Mouse (Mus musculus) embryonic facial prominence, embryonic 13.5 days (tissue): ENCODE measurements around the gene Cacna1i. TPM values are rescaled to one million over a fixed set of nuclear protein-coding genes. Genes with fewer than 3 reads are reported as not detected.

Experiments
- ATAC-seq: fragments of 200-750 bp; cut with Nextera tagmentation; 2 replicates; pipeline ENCODE4 v1.8.0; 2017; ENCODE audit warnings: low read depth; ENCODE audit not compliant: insufficient number of reproducible peaks, insufficient read depth, low FRiP score, low TSS enrichment
- H3K27ac ChIP-seq: fragments of 300-500 bp; sonication (generic); 2 replicates; pipeline ENCODE4 v1.5.1; 2015; ENCODE audit warnings: moderate library complexity, mild to moderate bottlenecking, inconsistent platforms
- H3K27me3 ChIP-seq: fragments of 300-500 bp; sonication (generic); 2 replicates; pipeline ENCODE4 v1.6.1; 2015; ENCODE audit warnings: mild to moderate bottlenecking, inconsistent platforms
- H3K36me3 ChIP-seq: fragments of 300-500 bp; sonication (generic); 2 replicates; pipeline ENCODE4 v1.6.1; 2015; ENCODE audit warnings: mild to moderate bottlenecking, inconsistent platforms
- H3K4me1 ChIP-seq: fragments of 300-500 bp; sonication (generic); 2 replicates; pipeline ENCODE4 v1.6.1; 2015; ENCODE audit warnings: inconsistent platforms
- H3K4me2 ChIP-seq: fragments of 300-500 bp; sonication (generic); 2 replicates; pipeline ENCODE4 v1.6.1; 2015; ENCODE audit warnings: moderate library complexity, mild to moderate bottlenecking, inconsistent platforms
- H3K4me3 ChIP-seq: fragments of 300-500 bp; sonication (generic); 2 replicates; pipeline ENCODE4 v1.5.1; 2015; ENCODE audit warnings: mild to moderate bottlenecking, inconsistent platforms
- H3K9ac ChIP-seq: fragments of 300-500 bp; sonication (generic); 2 replicates; pipeline ENCODE4 v1.6.1; 2015; ENCODE audit warnings: mild to moderate bottlenecking, inconsistent platforms
- H3K9me3 ChIP-seq: fragments of 300-500 bp; sonication (generic); 2 replicates; pipeline ENCODE4 v1.6.1; 2016; ENCODE audit warnings: inconsistent platforms
- WGBS: fragments of 180-500 bp; shearing (Covaris S2); methylation state at CpG from one replicate; pipeline ENCODE4 v1.1.7; 2015; ENCODE audit warnings: mixed read lengths; 5-methylcytosine and 5-hydroxymethylcytosine counted together
- polyA plus RNA-seq: library from polyadenylated mRNA; unstranded; fragments of >200 nt; fragmentation: Nextera tagmentation; extraction: Ambion mirVana; gene quantifications from 2 replicates; pipeline ENCODE4 v1.2.1, GENCODE M21; 2015

Cacna1i gene
- polyA plus RNA-seq, 1 experiment from 2014 or later: not detected

DNA sequence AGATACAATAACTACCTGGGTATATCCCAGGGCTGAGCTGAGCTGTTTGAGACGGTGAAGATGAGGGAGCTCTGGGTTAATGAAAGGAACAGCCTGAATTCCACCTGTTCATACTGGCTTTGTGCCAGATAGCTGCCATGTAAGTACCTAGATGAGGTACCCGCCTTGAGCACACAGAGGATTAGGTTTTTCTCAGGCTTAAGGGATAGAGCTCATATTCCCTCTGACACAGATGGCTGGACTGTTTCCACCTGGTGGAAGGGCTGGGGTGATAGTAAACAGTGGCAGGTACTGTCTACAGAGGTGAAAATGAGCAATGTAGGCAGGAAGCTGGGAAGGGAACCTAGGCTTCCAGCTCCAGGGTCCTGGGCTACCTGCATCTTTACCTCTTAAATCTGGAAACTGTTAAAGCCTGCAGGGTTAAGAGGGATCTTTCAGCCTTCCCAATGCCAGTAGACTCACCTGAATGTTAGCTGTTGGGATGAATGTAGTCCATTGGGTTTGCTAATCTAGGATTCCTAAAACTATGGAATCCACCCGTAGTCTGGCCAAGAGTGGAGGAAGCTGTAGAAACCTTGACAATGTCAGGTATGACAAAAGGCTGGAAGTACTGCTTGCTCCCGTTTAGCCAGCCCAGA lies 29.3 kb upstream of the Cacna1i start:
- Histone ChIP-seq H3K36me3 (peaks cover 47% of the 10 kb centered on the region), H3K4me3 (peak overlapping the region; percentile 100), H3K9ac (peak overlapping the region; percentile 32; the same call in 1 of the 2 replicates), H3K4me1 (peaks cover 51% of the 10 kb centered on the region), H3K9me3 (no peaks in the 10 kb centered on the region), H3K27ac (peak overlapping the region; percentile 98), H3K4me2 (peak overlapping the region; percentile 95), H3K27me3 (no peaks in the 10 kb centered on the region)
- no peak for ATAC-seq
- WGBS: 28% methylated on average over 4 of the region's 4 CpGs

DNA sequence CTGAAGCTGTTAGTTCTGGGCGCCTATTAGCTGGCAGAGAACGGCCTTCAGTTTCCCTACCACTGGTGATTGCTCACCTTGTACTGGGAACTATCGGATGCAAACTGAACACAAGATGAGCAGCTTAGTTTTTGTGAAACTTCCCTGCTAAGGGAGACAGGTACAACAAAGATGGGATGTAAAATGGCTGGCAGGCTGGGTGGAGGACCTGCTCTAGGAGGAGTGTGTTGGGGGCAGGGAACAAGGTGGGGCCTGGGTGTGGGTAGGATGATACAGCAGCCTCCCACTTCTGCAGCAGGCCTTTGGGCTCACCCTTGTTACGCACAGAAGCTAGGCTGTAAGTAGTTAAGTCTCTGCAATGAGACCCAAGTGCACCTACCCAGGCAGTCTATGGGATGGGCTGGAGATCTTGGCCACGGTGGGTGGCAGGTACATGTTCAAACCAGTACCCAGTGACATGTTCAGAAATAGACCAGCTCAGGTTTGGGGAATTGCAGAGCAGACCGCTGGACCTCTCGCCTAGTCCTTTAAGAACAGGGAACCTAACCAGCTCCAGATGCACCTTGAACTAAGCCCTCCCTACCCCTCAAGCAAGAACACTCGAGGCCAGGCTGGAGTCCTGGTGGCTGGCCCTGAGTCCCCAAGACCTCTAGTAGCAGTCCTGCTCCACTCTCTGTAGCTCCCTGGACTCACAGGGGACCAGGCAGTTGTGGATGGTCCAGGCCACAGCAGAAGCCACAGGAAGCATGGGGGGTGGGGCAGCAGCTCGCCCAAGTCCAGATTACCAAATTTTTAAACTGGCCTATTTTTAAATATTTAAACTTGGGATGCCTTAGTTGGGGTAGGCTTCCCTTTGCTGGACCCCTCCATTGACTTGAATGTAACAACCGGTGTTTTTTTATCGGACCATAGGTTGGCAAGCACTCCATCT lies 28.5 kb upstream of the Cacna1i start:
- 43% methylated on average over 11 of the region's 11 CpGs for WGBS
- ATAC-seq: no peak
- no peaks in the 10 kb centered on the region for H3K9me3 ChIP-seq
- no peak overlapping the region for H3K4me3 ChIP-seq
- peaks cover 51% of the 10 kb centered on the region for H3K4me1 ChIP-seq
- H3K27me3 ChIP-seq: no peaks in the 10 kb centered on the region
- H3K9ac ChIP-seq: peak overlapping the region; percentile 32; the same call in 1 of the 2 replicates
- peak overlapping the region; percentile 95; the same call in 1 of the 2 replicates for H3K4me2 ChIP-seq
- H3K36me3 ChIP-seq: peaks cover 47% of the 10 kb centered on the region
- H3K27ac ChIP-seq: peak overlapping the region; percentile 98

DNA sequence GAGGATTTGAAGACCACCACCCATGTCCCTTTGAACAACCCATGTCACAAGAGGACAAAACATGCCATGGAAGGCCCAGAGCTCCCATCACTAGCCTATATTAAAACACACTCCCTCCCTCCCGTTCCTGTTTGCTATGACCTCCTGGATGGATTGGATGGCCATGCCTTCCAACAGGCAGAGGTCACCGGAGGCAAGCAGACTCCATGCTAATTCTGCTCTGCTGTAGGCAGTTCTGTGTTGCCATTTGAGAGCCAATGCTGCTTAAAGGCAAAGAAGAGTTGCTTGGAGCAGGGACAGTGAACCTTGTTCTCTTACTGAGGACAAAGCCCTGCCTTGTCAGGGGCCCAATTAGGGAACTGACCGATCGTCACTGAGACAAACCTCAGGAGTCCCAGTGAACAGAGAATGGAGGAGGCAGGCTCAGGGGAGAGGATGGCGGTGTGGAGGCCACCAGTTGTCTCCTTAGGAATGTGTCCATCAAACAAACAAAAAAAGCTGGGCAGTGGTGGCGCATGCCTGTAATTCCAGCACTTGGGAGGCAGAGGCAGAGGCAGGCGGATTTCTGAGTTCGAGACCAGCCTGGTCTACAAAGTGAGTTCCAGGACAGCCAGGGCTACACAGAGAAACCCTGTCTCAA lies 27.5 kb upstream of the Cacna1i start:
- no peaks in the 10 kb centered on the region for H3K9me3 ChIP-seq
- H3K9ac ChIP-seq: no peak overlapping the region
- ATAC-seq: no peak
- H3K4me2 ChIP-seq: no peak overlapping the region
- peaks cover 42% of the 10 kb centered on the region for H3K4me1 ChIP-seq
- H3K27ac ChIP-seq: 0 out of 2 replicates have a peak overlapping the region, but pooled peaks have one; percentile 7
- no peak overlapping the region for H3K4me3 ChIP-seq
- H3K27me3 ChIP-seq: no peaks in the 10 kb centered on the region
- H3K36me3 ChIP-seq: peaks cover 47% of the 10 kb centered on the region
- WGBS: 69% methylated on average over 8 of the region's 8 CpGs

DNA sequence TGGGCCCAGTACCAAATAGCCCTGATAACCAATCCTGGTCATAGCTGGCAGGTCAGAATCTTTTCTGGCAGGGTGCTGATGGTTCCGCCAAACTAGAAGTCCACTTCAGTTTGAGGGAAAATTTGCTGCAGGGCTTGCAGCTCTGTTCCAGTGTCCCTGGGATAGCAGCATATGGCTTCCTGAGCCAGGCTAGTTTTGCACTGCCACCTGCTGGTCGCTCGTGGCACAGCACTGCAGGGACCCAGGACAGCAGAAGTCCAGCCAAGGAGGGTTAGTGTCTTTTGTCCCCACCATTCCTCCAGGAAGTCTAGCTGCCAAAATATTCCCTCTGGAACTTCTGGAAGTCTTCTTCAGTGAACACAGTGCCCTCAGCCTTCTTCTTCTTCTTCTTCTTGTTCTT lies 26.4 kb upstream of the Cacna1i start:
- 9% methylated on average over 3 of the region's 3 CpGs for WGBS
- H3K36me3 ChIP-seq: peaks cover 47% of the 10 kb centered on the region
- no peak overlapping the region for H3K4me3 ChIP-seq
- H3K4me1 ChIP-seq: peaks cover 42% of the 10 kb centered on the region
- no peak overlapping the region for H3K27ac ChIP-seq
- no peaks in the 10 kb centered on the region for H3K27me3 ChIP-seq
- H3K4me2 ChIP-seq: no peak overlapping the region
- no peaks in the 10 kb centered on the region for H3K9me3 ChIP-seq
- no peak overlapping the region for H3K9ac ChIP-seq
- no peak for ATAC-seq

DNA sequence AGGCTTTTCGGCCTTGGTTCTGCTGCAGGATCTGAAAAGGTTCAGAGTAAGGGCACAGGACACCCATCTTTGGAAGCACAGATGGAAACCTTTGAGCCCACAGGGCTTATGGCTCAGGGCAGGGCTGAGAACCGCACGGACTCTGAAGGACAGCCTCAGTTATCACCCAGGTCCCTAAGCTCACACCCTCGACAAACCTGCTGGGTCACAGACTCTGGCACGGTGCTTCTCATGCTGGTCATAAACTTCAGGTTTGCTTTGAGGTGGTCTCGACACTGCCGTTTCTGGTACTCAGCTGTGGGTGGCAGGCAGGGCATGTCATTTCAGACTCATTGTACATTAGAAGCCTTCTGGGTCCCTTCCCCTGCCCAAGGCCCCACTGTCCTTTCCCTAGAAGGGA lies 25.9 kb upstream of the Cacna1i start:
- H3K4me1 ChIP-seq: peaks cover 42% of the 10 kb centered on the region
- H3K27me3 ChIP-seq: no peaks in the 10 kb centered on the region
- peaks cover 46% of the 10 kb centered on the region for H3K36me3 ChIP-seq
- H3K9me3 ChIP-seq: no peaks in the 10 kb centered on the region
- 84% methylated on average over 7 of the region's 7 CpGs for WGBS
- H3K27ac ChIP-seq: no peak overlapping the region
- H3K9ac ChIP-seq: no peak overlapping the region
- no peak overlapping the region for H3K4me3 ChIP-seq
- ATAC-seq: no peak
- H3K4me2 ChIP-seq: no peak overlapping the region

DNA sequence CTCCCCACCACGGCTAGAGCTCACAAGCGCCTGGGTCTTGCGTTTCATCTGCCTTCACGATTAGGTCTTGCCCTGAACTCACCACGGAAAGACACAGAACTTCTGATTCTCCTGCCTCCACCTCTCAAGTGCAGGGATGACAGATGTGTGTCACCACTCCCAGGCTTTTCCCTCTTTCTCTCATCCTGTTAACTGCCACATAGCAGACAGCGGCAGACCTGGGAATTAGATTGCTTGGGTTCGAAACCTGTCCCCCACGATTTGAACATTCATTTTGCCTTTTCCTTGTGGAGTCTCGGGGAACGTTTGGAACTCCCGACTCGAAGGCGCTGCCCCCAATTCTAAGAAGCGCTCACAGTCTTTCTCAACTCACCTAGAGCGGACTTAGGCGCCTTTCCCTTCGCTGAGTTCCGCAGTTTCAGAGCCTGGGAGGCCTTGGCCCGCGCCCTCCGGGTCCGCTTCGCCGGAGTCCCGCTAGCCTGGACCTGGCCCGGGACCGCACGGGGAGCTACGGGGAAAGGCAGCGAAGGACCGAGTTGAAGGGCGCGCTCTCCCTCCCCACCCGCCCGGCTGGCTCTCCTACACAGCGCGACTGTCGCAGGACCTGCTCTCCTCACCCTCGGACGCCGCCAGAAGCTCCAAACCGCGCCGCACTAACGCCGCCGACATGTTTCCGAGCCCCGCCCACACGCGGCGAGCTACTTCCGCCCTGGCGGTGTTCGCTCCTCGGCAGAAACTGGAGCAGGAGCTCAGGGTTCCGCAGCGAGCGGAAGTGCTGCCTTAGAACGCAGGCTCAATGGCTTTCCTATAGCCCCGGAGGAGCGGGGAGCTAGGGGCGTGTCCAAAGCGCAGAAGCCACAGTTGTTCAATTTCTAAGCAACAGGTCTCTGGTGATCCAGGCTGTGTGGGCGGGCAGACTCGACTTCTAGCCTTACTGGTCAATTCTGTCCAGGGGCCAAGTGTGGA lies 23.1 kb upstream of the Cacna1i start, which contains the start of gene Rps19bp1:
Rps19bp1 (minus strand) TSS at position 706 of the 966 bp plus-strand sequence.
- peak; percentile 84 for ATAC-seq
- Histone ChIP-seq H3K27ac (peak within 1 kb of the TSS; percentile 49), H3K4me2 (peak within 1 kb of the TSS; percentile 82), H3K4me3 (peak within 1 kb of the TSS; percentile 86), H3K9me3 (no peaks in the 10 kb centered on the region), H3K9ac (peak within 1 kb of the TSS; percentile 87), H3K4me1 (peaks cover 23% of the 10 kb centered on the region), H3K27me3 (no peaks in the 10 kb centered on the region), H3K36me3 (peaks cover 23% of the 10 kb centered on the region)
- WGBS: 2% methylated on average over 66 of the region's 66 CpGs

DNA sequence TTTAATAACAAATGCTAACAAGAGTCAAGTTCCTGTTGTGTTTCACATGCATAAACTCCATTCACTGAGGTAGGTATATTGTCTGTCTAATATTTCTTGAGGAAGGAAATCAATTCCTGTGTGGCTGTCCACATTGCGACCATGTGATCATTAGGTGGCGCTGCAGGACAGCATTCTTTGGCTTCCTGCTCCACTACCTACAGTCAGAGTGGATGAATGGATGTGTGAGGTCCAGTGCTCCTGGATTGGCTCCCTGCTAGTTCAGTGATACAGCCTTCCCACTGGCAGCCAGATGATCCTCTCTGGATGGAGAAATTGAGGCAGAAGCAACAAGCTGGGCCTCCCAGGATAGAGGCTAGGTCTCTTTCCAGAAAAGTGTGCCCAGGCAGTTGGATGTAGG lies 20.8 kb upstream of the Cacna1i start:
- H3K9ac ChIP-seq: no peak overlapping the region
- ATAC-seq: no peak
- no peak overlapping the region for H3K4me2 ChIP-seq
- 0 out of 2 replicates have a peak, but pooled peaks cover 3% of the 10 kb centered on the region for H3K36me3 ChIP-seq
- no peak overlapping the region for H3K27ac ChIP-seq
- no peaks in the 10 kb centered on the region for H3K27me3 ChIP-seq
- WGBS: 0% methylated on average over 2 of the region's 2 CpGs
- H3K4me1 ChIP-seq: peaks cover 23% of the 10 kb centered on the region
- H3K4me3 ChIP-seq: no peak overlapping the region
- H3K9me3 ChIP-seq: 0 out of 2 replicates have a peak, but pooled peaks cover 7% of the 10 kb centered on the region

DNA sequence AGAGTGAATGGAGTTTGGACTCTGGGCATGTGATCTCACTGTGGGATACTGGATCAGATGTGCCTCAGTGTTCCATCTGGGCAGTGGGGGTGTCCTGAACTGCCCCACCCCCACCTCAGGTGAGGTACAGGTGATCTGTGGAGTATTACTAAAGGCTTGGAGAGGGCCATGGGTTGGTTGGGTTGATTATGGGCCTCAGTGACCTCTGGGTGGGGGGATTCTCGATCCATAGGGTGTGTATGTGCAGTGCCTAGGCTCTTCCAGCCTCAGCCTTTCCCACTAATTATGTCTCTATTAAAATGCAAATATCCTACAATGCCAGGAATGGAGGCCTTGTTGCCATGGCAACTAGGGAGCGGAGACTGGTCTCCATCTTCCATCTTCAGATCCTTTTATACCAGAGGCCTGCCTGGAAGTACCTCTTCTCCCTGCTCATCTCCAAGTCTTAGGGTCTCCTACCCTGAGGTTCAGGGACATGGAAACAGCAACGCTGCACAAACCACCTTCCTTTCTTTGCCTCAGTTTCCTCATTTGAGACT lies 15.1 kb upstream of the Cacna1i start:
- 75% methylated on average over 3 of the region's 3 CpGs for WGBS
- no peak overlapping the region for H3K27ac ChIP-seq
- no peak for ATAC-seq

DNA sequence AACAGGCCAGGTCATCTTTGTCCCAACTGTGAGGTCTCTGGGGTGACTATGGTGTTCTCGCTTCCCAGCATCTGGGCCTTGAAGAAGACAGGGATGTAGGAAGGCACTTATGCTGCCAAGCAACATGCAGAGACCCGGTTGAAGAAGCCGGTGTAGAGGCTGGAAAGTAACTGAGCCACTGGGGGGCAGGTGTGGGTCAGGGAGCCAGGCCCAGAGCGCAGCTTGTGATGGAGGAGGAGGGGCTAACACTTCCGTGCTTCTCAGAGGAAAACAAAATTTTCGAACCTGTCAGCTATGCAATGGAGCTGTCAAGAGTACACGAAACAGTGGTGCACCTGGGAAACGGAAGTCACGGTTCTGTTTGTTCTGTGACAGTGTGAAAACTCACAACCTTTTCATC lies 9.9 kb upstream of the Cacna1i start:
- H3K9ac ChIP-seq: no peak overlapping the region
- H3K4me3 ChIP-seq: no peak overlapping the region
- no peaks in the 10 kb centered on the region for H3K4me1 ChIP-seq
- H3K27ac ChIP-seq: no peak overlapping the region
- H3K4me2 ChIP-seq: no peak overlapping the region
- no peaks in the 10 kb centered on the region for H3K9me3 ChIP-seq
- no peaks in the 10 kb centered on the region for H3K36me3 ChIP-seq
- 49% methylated on average over 9 of the region's 9 CpGs for whole genome bisulfite sequencing
- no peak for ATAC-seq
- peaks cover 29% of the 10 kb centered on the region for H3K27me3 ChIP-seq

More for the DNA sequence above, 15.1 kb upstream of the Cacna1i start:
- Histone ChIP-seq H3K36me3 (no peaks in the 10 kb centered on the region), H3K9ac (no peak overlapping the region), H3K4me1 (peaks cover 5% of the 10 kb centered on the region; the same call in 1 of the 2 replicates), H3K27me3 (peaks cover 4% of the 10 kb centered on the region), H3K4me3 (no peak overlapping the region), H3K4me2 (no peak overlapping the region), H3K9me3 (0 out of 2 replicates have a peak, but pooled peaks cover 7% of the 10 kb centered on the region)

DNA sequence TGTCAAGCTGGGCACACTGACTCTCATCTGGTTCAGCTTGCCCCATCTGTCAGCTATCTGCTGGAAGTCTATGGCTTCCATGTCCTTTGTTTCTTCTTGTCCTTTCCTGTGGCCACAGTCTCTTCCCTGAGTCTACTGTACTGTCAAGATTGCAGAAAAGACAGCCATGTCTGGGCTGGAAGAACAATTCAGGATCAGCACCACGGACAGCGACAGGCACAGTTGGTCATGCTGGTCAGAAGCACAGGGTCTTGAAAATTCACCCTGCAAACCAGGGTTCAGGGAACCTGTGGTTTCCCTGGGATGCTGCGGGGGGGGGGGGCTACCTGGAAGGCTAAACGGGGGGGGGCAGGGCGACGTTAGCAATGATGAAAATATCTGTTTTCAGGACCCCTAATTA lies 9.4 kb upstream of the Cacna1i start:
- Histone ChIP-seq H3K4me3 (no peak overlapping the region), H3K36me3 (no peaks in the 10 kb centered on the region), H3K27me3 (peaks cover 34% of the 10 kb centered on the region), H3K4me2 (no peak overlapping the region), H3K9me3 (no peaks in the 10 kb centered on the region), H3K9ac (no peak overlapping the region), H3K4me1 (no peaks in the 10 kb centered on the region), H3K27ac (no peak overlapping the region)
- WGBS: 0% methylated on average over 6 of the region's 6 CpGs
- ATAC-seq: no peak
